Mouse (Mus musculus) small intestine, adult 10 weeks (tissue): ENCODE results near the gene Gm4894. TPM values are rescaled to one million over a fixed set of nuclear protein-coding genes. Genes with fewer than 3 reads are reported as not detected.

Experiments
- polyA plus RNA-seq: library from polyadenylated mRNA; stranded (reverse); fragments of 350-450 nt; fragmentation: Illumina TruSeq; extraction: RNeasy Lipid Tissue Mini Kit (QIAGEN cat#74804); gene quantifications from one replicate; pipeline ENCODE4 v1.2.3, GENCODE M21; 2014; ENCODE audit warnings: low replicate concordance

The Gm4894 gene
- not detected for polyA plus RNA-seq

DNA sequence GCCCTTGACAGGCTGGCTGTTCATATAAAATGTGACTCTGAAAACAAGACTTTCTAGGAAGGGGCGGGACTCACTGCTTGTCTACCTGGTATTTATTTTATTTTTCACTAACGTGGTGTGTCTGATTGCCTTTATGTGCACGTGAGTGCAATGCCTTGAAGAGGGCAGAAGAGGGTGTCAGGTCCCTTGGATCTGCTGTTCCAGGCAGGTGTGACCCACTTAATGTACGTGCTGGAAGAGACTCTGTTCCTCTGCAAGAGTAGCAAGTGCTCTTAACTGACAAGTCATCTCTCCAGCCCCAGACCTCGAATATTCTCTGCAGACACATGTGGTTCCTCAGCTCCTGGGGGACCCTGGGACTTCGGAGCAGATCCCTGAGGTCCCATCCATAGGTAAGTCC is at the start of gene Gm4894:
Gm4894 (plus strand) TSS at position 301 of the 400 bp plus-strand sequence.

Other genes starting within 250 kb of the Gm4894 start
- 21.5 TPM for gene Zw10, start 194.9 kb upstream of the Gm4894 start, polyA plus RNA-seq
- not detected for gene Tmprss5, start 169.3 kb upstream of the Gm4894 start, polyA plus RNA-seq
- not detected for gene Drd2, start 90.1 kb downstream of the Gm4894 start, polyA plus RNA-seq
- not detected for gene Ankk1, start 176.5 kb downstream of the Gm4894 start, polyA plus RNA-seq
- gene Ttc12, start 235.7 kb downstream of the Gm4894 start, polyA plus RNA-seq, result 0.89 TPM